Mouse (Mus musculus) left cerebral cortex, adult 9 months (tissue): ENCODE results near the gene Ube2s.

Experiments used
- DNase-seq, 2 experiments: peaks; one replicate each; pipeline ENCODE4 v3.0.0; 2022; ENCODE audit warnings: low spot score in 2 of 2

Ube2s gene

DNA sequence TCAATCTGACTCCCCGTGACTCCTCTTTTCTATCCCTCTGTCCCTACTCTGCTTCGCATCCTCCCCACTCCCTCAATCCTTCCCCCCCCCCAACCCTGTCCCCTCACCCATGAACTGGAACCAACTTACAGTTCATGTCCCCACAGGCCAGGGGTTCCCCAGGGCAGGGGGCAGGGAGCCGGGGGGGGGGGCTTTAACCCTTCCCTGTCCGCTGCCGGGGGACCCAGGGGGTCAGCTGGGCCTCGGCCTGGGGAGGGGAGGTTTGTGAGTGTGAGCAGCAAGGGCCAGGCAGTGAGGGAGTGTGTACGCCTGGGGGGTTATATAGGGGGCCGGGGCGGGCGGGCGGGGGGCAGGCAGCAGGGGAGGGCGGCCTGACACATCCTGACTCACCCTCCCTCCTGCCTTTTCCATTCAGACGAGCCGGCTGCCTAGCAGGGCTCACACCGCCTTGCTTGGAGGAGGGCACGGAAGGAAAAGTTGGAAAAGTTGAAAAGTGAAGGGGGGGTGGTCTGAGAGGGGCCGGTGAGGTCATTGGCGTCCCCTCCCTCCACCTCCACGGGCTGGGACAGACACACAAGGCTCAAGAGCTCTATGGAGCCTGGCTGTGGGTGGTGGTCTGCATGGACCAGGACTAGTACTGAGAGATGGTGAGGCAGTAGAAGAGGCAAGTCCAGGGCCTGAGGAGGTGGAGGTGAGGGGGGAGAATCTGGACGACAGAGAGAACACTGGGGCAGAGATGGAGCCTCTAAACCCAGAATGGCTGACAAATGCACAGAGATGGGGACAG lies 34.3 kb downstream of the Ube2s start:
- DNase-seq, result no peak

DNA sequence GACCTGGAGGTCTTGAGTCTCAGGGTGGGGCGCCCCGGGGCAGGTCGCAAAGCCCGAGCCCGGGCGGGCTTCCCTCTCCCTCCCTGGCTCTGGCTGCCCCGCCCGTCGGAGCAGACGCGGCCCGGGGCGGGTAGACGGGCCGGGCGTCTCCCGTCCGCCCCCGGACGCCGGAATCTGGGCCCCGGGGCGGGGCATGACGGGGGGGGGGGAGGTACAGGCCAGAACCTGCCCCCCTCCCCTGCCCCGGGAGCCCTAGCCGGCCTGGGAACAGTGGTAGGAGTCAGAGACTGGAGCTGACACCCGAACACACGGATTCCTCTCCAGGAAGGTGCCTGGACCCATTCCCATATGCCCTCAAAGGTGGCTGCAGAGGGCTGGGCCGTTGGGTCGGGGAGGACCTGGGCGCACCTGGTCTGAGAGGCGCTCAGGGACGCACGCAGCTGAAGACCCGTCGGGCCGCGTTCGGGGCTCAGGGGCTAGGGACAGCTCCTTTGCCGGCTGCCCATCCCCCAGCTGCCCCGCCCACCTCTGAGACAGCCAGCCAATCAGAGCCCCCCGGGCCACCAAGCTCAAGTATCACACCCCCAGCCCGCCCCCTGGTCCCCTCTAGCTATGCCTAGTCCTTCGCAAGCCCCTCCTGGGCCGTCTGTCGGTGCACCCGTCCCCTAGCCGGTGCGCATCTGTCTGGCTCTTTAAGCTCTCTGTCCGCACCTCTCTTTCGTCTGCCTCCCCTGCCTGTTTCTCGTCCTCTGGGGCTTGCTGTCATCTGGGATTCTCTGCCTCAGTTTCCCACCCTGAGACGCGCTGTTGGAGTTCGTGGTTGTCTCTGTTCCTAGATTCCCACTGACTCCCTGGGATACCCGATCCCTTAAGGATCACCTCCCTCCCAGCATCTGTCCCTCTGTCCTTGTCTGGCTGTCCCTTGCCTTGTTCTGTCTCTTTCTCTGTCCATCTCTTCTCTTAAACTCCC lies 35.2 kb downstream of the Ube2s start:
- no peak for DNase-seq

DNA sequence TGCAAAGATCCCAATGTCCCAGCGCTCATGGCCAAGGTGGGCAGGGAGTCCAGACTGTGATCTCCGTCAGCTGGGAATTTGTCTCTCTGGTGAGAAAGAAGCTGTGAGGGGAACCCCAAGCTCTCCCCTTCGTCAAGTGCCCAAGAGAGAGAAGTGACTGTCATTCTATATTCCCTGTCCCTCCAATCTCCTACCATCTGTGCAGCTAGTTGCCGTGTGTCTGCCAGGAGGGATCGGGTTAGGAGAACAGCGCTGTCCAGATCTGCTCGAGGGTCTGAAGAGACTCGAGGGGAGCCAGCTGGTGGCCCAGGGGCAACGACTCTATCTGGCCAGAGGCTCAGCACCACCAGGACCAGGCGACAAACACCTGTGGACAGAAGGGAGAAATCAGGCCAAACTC lies 36.3 kb downstream of the Ube2s start:
- no peak for DNase-seq

- DNase-seq, result no peak
These were observed 41.2 kb downstream of the Ube2s start, which contains the start of gene Fam71e2 for GRCm38 (mm10) chr7:4771202-4771601. Fam71e2 (minus strand) TSS chr7:4771302.

DNA sequence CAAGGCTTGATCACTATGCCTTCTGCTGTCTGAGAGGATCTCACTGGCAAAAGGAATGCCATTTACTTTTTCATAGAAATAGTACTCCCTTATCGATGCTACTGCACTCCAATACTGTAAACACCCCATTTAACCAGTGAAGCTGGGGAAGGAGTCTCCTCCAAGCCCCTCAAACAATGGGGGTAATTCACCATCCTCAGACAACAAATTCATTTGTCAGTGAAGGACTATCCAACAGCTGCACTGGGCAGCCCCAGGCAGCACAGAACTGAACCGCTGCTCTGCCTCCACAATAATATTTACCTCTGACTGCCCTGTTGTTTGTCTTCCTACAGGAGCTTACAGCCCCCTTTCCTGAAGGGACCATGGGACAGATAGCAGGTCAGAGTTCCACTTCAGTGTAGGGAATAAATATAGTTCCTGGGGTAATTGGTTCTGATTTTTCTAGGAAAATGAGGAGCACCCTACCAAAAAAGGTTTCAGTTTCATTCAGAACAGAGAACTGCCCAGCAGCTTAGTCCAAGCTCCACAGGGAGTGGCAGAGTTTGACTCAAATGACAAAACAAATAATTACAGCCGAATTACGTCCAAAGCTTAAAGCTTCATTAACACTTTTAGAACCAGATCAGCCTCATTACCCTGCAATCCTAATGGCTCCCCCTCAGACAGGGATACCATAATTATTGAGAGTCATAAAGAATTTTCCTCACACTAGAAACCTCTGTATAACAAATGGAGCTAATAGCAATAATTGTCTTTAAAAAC lies 47.3 kb downstream of the Ube2s start:
- peak in 1 of 2 experiments; percentile 20 for DNase-seq

DNA sequence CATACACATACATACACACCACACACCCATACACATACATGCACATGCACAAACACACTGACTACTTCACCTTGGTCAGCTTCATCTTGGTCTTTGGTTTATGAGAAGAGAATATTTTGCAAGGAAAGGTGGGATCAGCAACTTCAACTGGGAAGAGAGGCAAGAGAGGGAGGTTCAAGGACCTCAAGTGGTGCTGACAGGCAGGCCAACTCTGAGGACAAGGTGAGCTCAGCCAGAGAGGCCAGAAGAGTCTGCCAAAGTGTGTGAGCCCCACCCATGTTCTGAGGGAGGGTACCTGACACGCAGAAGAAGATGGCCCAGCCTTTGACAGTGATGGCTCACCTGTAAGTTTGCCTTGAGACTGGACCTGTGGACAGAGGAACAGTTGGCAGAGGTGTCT lies 52.7 kb downstream of the Ube2s start:
- no peak for DNase-seq

DNA sequence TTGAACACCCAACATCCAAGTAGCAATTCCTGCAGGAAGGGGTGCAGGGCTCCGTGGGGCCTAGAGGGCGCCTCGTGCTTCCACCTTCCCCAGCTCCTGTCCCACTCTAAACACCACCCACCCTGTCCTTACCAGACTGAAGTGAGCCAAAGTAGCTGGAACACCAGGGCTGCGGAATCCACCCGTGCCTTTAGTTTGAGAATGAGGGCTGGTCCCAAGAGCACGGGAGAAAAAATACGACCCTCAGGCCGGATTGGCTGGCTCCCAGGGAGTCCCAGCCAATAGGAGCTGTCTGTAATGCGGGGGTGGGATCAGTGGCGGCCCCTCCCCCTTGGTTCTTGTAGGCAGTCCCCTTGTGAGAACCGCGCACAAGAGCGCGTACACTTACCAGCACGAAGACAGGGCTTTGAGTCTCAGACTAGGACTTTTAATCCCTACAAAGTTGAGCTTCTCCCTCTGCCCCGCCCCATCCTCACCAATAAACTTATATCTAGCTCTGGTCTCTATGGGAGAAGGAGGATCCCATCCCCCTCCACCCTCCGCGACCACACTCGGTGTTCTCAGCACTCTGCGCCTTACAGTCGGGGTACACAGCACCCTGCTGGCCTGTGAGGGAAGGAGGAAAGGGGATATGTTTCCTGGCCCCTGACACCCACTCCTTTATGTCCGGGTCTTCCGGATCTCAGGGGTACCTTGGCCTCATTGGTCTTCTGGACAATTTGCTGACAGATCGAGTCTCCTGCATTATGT lies 59.4 kb downstream of the Ube2s start, which contains the start of gene Cox6b2:
Gene Cox6b2 (minus strand): TSS at position 274 of the 750 bp plus-strand sequence.
- peak in 1 of 2 experiments; percentile 48 for DNase-seq

- DNase-seq, result no peak
These were observed 60.2 kb downstream of the Ube2s start for GRCm38 (mm10) chr7:4751971-4752820.

DNA sequence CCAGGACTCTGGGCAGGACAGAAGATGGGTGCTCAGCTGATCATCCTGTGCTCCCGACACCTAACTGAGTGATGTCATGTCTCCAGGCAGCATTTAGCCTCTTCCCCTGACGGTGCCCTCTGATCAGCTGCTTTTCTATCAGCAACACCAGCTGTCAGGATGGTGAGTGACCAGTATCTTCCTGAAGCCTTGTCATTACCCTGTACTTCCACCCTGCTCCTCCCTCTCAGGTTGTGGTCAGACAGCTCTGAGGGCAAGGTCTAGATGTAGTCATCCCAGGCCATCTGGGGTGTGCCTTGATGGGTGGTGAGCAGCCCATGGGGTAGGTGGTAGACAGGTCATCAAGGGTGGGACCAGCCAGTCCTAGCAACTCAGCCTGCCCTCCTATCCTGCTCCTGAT lies 63.2 kb downstream of the Ube2s start:
- DNase-seq, result no peak

- DNase-seq, result no peak
These were observed 64.1 kb downstream of the Ube2s start for GRCm38 (mm10) chr7:4748321-4748720.

DNA sequence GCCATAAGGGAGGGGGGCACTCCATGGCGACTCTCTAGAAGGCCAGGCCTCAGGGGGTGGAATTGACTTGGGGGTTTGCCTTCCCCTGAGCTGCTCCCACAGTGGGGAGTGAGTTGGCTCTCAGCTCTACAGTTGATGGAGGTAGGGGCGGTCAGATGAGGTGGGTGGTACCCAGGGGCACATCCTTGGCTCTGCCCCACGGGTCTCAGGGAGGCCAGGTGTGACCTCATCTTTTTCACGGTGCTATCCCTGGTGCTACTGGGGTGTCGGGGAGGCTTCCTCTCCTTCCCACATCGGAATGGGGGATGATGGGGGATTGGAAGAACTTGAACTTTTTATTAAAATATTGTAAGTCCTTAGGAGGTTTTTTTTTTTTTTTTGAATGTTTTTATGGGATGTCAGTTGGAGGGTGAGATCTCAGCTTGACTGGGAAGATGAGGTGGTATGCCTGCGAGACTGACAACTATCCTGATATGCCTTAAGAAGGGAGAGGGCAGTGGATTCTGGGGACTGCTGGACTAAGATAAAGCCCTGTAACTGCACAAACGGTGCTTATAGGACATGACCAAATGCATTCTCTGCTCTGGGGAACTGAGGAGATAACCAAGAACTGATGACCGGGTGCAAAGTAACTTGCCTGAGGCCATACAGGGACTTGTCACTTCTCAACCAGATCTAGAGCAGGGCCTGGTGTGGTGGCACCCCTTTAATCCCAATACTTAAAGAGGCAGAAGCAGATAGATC lies 65.1 kb downstream of the Ube2s start:
- no peak for DNase-seq

DNA sequence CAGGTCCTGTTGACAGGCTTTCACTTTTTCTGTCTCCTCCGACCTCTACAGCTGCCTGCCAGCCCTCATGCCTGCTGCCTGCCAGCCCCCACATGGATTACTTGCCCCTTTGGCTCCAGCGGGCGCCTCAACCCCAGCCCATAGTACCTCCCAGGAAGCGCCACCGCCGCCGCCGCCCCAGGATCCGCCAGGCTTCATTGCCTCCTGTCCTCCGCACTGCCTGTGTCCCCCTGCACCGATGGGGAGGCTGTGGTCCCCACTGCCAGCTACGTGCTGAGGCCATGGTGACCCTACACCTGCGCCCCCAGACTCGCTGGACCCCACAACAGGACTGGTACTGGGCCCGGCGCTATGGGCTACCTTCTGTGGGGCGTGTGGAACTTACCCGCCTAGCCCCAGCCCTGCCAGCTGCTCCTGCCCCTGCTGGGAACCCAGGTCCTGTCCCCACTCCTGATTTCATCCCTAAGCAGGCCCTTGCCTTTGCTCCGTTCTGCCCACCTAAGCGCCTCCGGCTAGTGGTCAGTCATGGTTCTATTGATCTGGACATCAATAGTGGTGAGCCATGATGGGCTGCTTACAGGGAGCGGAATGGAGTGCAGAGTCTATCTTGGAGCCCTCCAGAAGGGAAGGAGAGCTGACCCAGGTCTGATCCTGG lies 65.9 kb downstream of the Ube2s start:
- DNase-seq, result no peak

- no peak for DNase-seq
These were observed 67.5 kb downstream of the Ube2s start for GRCm38 (mm10) chr7:4744886-4745285.
